Mouse (Mus musculus): ENCODE measurements around the gene Trim9. TPM values are rescaled to one million over a fixed set of nuclear protein-coding genes. Genes with fewer than 3 reads are reported as not detected.

Trim9 gene
- polyA plus RNA-seq, 1 experiment: not detected

GRCm38 (mm10) chr12:70212501-70212900 is 134.9 kb downstream of the Trim9 start:
- H3K36me3 ChIP-seq (ENCODE audit: control insufficient read depth): no peaks in the 10 kb centered on the region; the same call in 1 of the 2 replicates
- H3K27me3 ChIP-seq (ENCODE audit: control insufficient read depth): no peaks in the 10 kb centered on the region
- H3K4me1 ChIP-seq (ENCODE audit: control insufficient read depth): no peaks in the 10 kb centered on the region
- H3K9me3 ChIP-seq (ENCODE audit: control insufficient read depth, low read length): no peaks in the 10 kb centered on the region
- H3K4me3 ChIP-seq (replicated peaks): no peak overlapping the region
- TF ChIP-seq TAL1 (IDR thresholded peaks at IDR 0.05; ENCODE audit: low read length) (no peak), GATA1 (IDR thresholded peaks at IDR 0.05; ENCODE audit: low read length) (no peak)

DNA sequence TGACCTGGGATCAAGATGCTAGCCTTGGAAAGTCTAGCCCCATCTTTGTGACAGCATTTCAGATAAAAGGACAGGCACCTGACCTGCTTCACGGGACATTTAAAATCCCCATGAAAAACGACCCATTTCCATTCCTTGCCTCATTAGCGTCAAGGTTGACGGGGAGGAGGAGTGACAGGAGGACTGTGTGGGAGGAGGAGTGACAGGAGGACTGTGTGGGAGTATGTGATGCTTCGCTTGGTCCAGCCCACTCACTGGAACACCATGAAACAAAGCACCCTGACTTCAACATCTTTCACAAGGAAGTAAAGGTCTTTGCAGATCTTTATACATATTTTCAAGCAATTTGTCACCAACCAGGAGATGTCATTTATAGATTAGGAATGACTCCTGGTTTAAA is 139.2 kb downstream of the Trim9 start:
- no peaks in the 10 kb centered on the region for H3K4me1 ChIP-seq (ENCODE audit: control insufficient read depth)
- H3K4me3 ChIP-seq (replicated peaks): no peak overlapping the region
- TF ChIP-seq TAL1 (IDR thresholded peaks at IDR 0.05; ENCODE audit: low read length) (no peak), GATA1 (IDR thresholded peaks at IDR 0.05; ENCODE audit: low read length) (no peak)
- no peaks in the 10 kb centered on the region for H3K9me3 ChIP-seq (ENCODE audit: control insufficient read depth, low read length)
- peaks cover 4% of the 10 kb centered on the region; the same call in 1 of the 2 replicates for H3K36me3 ChIP-seq (ENCODE audit: control insufficient read depth)
- H3K27me3 ChIP-seq (ENCODE audit: control insufficient read depth): no peaks in the 10 kb centered on the region

GRCm38 (mm10) chr12:70204433-70204832 is 143.0 kb downstream of the Trim9 start:
- H3K4me1 ChIP-seq (ENCODE audit: control insufficient read depth): no peaks in the 10 kb centered on the region
- H3K4me3 ChIP-seq (replicated peaks): no peak overlapping the region
- TF ChIP-seq GATA1 (IDR thresholded peaks at IDR 0.05; ENCODE audit: low read length): no peak
- no peak for TF ChIP-seq TAL1 (IDR thresholded peaks at IDR 0.05; ENCODE audit: low read length)
- H3K27me3 ChIP-seq (ENCODE audit: control insufficient read depth): no peaks in the 10 kb centered on the region
- no peaks in the 10 kb centered on the region for H3K9me3 ChIP-seq (ENCODE audit: control insufficient read depth, low read length)
- peaks cover 6% of the 10 kb centered on the region; the same call in 1 of the 2 replicates for H3K36me3 ChIP-seq (ENCODE audit: control insufficient read depth)

DNA sequence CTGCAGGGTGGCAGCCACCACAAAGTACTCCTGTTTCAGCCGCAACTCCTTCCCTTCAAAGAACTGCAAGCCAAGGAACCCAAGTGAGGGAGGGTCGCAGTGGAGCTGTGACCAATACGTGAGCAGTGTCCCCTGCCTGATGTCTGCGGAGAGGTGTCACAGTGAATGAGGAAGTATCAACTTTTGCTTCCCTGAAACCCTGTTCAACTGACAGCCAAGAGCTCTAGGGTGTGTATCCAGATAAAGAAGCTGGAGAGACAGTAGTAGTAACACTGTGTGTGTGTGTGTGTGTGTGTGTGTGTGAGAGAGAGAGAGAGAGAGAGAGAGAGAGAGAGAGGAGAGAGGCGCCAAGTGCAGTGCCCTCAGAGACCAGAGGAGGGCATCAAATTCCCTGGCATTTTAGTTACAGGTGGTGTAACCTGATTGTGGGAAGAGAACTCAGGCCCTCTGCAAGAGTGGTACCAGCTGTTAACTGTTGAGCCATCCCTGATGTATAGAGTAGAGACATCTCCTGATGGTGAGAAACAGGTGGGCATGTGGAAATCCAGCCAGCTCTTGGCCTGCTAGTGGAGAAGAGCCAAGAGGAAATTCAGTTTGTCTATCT is 145.4 kb downstream of the Trim9 start:
- H3K36me3 ChIP-seq (ENCODE audit: control insufficient read depth): peaks cover 6% of the 10 kb centered on the region; the same call in 1 of the 2 replicates
- no peak overlapping the region for H3K4me3 ChIP-seq (replicated peaks)
- H3K27me3 ChIP-seq (ENCODE audit: control insufficient read depth): no peaks in the 10 kb centered on the region
- H3K4me1 ChIP-seq (ENCODE audit: control insufficient read depth): no peaks in the 10 kb centered on the region
- no peak for TF ChIP-seq TAL1 (IDR thresholded peaks at IDR 0.05; ENCODE audit: low read length)
- no peak for TF ChIP-seq GATA1 (IDR thresholded peaks at IDR 0.05; ENCODE audit: low read length)
- H3K9me3 ChIP-seq (ENCODE audit: control insufficient read depth, low read length): no peaks in the 10 kb centered on the region

DNA sequence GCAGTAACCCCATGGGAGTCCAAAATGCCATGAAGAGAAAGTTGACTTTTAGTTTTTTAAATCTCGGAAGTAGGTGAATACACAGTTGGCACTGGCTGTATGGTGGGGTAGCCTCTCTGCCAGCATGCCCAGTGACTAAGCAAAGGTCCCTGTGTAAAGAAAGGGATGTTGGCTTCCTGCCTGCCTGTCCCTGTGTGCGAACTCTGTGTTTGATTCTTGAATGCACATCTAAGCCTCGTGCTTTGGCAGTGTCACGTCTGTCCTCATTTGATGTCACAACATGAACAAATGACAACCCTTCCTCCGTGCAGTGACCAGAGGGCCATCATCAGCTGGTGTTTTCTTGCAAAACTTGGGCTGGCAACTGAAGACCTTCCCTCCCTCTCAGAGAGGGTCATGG is 151.1 kb downstream of the Trim9 start:
- no peak overlapping the region for H3K4me3 ChIP-seq (replicated peaks)
- no peaks in the 10 kb centered on the region for H3K9me3 ChIP-seq (ENCODE audit: control insufficient read depth, low read length)
- peaks cover 2% of the 10 kb centered on the region; the same call in 1 of the 2 replicates for H3K36me3 ChIP-seq (ENCODE audit: control insufficient read depth)
- TF ChIP-seq TAL1 (IDR thresholded peaks at IDR 0.05; ENCODE audit: low read length) (no peak), GATA1 (IDR thresholded peaks at IDR 0.05; ENCODE audit: low read length) (no peak)
- no peaks in the 10 kb centered on the region for H3K27me3 ChIP-seq (ENCODE audit: control insufficient read depth)
- H3K4me1 ChIP-seq (ENCODE audit: control insufficient read depth): no peaks in the 10 kb centered on the region

DNA sequence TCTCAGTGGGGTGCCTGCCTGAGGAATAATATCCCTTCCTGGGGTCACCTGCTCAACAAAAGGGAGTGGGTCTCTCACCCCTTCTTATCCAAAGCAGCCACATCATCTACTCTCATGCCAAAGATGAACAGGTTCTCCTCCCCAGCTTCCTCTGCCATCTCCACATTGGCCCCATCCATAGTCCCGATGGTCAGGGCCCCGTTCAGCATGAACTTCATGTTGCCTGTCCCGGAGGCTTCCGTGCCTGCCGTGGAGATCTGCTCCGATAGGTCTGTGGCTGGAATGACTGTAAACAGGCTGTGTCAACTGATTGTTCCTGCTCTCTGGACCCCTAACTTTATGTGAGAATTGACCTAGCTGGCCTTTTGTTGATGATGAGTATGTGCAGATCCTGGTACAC is 152.0 kb downstream of the Trim9 start:
- H3K36me3 ChIP-seq (ENCODE audit: control insufficient read depth): peaks cover 2% of the 10 kb centered on the region; the same call in 1 of the 2 replicates
- TF ChIP-seq TAL1 (IDR thresholded peaks at IDR 0.05; ENCODE audit: low read length) (no peak), GATA1 (IDR thresholded peaks at IDR 0.05; ENCODE audit: low read length) (no peak)
- H3K27me3 ChIP-seq (ENCODE audit: control insufficient read depth): no peaks in the 10 kb centered on the region
- no peaks in the 10 kb centered on the region for H3K4me1 ChIP-seq (ENCODE audit: control insufficient read depth)
- no peaks in the 10 kb centered on the region for H3K9me3 ChIP-seq (ENCODE audit: control insufficient read depth, low read length)
- no peak overlapping the region for H3K4me3 ChIP-seq (replicated peaks)

Other genes starting within 250 kb of the Trim9 start
- gene Nin, start 233.9 kb downstream of the Trim9 start, polyA plus RNA-seq (2012): 0.02 and 0.04 TPM in 2 replicates
- gene Abhd12b, start 193.5 kb downstream of the Trim9 start, polyA plus RNA-seq (2012): not detected in 2 replicates
- 0.11 and 0.15 TPM in 2 replicates for gene Pygl, start 116.1 kb downstream of the Trim9 start, polyA plus RNA-seq (2012)
- 4.0 and 4.8 TPM in 2 replicates for gene Tmx1, start 105.5 kb upstream of the Trim9 start, polyA plus RNA-seq (2012)